Mouse (Mus musculus): ENCODE measurements around the gene Ankrd40. TPM values are rescaled to one million over a fixed set of nuclear protein-coding genes. Genes with fewer than 3 reads are reported as not detected.

Gene Ankrd40
- polyA plus RNA-seq, 1 experiment: 235 TPM

DNA sequence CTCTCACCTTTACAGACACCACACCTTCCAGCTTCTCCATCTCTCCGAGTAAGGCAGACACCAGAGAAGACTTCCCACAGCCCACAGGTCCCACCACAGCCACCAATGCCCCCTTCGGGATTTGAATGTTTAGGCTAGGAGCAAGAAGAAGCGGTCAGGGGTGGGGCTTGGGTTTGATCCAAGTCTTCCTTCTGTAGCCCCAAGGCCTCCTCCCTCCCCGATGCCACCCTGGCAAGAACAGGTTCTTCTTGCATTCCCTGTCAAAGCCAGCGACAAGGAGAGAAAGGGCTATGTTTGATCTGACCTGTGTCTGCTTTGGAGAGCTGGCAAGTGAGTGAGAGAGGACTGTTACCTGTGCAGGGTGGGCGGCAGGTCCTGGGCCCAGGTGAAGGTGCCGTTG is 35.9 kb downstream of the Ankrd40 start:
- TF ChIP-seq POLR2A (IDR thresholded peaks at IDR 0.05; ENCODE audit: borderline replicate concordance, extremely low read depth, low read depth, low read length) (no peak), CTCF (IDR thresholded peaks at IDR 0.05; ENCODE audit: insufficient read depth, low read length) (no peak)
- WGBS: 51% methylated on average over 7 of the region's 7 CpGs
- peaks cover 10% of the 10 kb centered on the region for H3K4me1 ChIP-seq (ENCODE audit: control insufficient read depth, insufficient read depth, low read length)
- DNase-seq: peak; percentile 28
- H3K4me3 ChIP-seq (replicated peaks; ENCODE audit: extremely low read depth, low read depth, low read length): no peak overlapping the region

DNA sequence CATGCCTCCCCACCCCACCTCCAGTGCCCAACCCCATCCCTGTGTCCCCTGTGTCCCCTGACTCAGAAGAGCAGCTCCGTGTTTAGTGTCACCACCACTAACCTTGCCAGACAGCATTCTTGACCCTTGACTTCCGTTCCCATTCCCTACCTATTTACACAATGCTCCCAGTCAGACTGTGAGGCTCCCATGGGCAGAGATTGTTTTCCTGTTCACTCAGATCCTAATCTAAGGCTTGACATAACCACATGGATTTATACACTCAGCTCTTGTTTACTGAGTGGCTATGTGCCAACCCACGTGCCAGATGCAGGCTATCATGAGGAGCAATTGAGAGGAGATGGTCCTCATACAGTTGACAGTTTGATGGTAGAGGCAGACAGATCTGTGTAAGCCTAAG is 37.5 kb downstream of the Ankrd40 start:
- TF ChIP-seq CTCF (IDR thresholded peaks at IDR 0.05; ENCODE audit: insufficient read depth, low read length): no peak
- TF ChIP-seq POLR2A (IDR thresholded peaks at IDR 0.05; ENCODE audit: borderline replicate concordance, extremely low read depth, low read depth, low read length): no peak
- no peak for DNase-seq
- Histone ChIP-seq H3K4me1 (ENCODE audit: control insufficient read depth, insufficient read depth, low read length) (peaks cover 10% of the 10 kb centered on the region), H3K4me3 (replicated peaks; ENCODE audit: extremely low read depth, low read depth, low read length) (no peak overlapping the region)
- 27% methylated on average over 3 of the region's 3 CpGs for WGBS

DNA sequence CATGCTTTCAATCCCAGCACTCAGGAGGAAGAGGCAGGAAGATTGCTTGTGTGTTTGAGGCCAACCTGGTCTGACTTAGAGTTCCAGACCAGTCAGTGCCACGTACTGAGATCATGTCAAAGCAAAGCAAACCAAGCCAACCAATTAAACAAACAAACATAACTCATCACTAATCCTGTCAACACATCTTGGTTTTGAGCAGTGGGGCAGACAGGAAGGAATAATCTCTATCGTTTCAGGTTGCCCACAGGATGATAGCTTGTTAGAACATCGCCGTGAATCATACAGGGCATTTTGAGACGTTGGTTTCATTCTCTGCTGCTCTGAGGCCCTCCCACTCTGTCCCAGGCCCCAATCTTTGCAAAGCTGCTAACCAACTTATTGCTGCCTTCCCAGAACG is 42.2 kb downstream of the Ankrd40 start:
- peaks cover 11% of the 10 kb centered on the region for H3K4me1 ChIP-seq (ENCODE audit: control insufficient read depth, insufficient read depth, low read length)

DNA sequence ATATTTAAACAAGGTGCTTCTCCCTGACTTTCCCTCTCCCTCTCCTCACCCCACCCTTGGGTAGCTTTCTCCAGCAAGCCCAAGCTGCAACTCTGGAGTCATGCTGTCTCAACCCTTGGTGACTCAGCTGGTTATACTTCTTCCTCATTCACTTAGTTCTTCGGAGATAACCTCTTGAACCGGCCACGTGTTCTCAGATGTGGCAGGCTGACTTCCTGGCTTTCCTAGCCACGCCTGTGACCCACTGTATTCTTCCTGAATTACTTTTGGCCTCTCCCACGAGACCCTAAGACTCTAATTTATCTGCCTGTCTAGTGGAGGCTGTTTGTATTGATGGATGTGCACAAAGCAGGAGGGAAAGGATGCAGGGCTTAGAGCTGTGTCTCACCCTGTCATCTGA is 43.0 kb downstream of the Ankrd40 start:
- no peak for DNase-seq
- Histone ChIP-seq H3K4me1 (ENCODE audit: control insufficient read depth, insufficient read depth, low read length) (peaks cover 5% of the 10 kb centered on the region; the same call in 1 of the 2 replicates), H3K4me3 (replicated peaks; ENCODE audit: extremely low read depth, low read depth, low read length) (no peak overlapping the region)
- TF ChIP-seq CTCF (IDR thresholded peaks at IDR 0.05; ENCODE audit: insufficient read depth, low read length) (no peak), POLR2A (IDR thresholded peaks at IDR 0.05; ENCODE audit: borderline replicate concordance, extremely low read depth, low read depth, low read length) (no peak)
- 12% methylated on average over 5 of the region's 5 CpGs for WGBS

More for the DNA sequence above, 42.2 kb downstream of the Ankrd40 start:
- WGBS: 71% methylated on average over 6 of the region's 6 CpGs
- no peak for TF ChIP-seq POLR2A (IDR thresholded peaks at IDR 0.05; ENCODE audit: borderline replicate concordance, extremely low read depth, low read depth, low read length)
- TF ChIP-seq CTCF (IDR thresholded peaks at IDR 0.05; ENCODE audit: insufficient read depth, low read length): no peak
- DNase-seq: no peak
- no peak overlapping the region for H3K4me3 ChIP-seq (replicated peaks; ENCODE audit: extremely low read depth, low read depth, low read length)

DNA sequence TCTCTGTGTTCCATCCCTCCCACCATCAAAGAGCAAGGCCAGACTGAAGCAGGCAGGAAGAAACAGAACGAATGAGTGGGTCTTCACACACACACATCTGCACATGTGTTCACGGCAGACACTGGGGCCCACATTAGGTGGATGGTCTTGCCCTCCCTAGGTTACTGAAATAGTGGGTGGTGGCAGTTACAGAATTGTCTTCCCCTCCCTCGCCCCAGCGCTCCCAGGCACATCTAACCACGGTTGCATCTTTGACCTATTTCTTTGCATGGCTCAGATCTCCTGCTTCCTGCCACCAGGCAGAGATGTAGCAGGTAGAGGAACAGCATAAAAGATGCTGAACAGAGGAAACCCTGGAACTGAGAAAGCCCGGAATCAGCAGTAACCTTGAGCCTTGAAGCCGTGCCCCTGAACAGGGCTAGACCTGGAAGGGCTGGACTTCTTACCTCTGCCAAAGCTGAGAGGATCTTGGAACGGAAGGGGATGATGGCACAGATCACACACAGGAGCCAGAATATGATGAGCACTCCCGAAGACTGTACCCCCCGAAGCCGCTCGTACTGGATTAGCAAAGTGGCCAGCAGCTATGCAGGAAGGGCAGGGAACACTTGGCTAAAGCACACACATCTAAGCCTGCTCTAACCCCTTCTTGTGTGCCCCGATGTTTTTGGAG is 46.6 kb downstream of the Ankrd40 start:
- H3K4me1 ChIP-seq (ENCODE audit: control insufficient read depth, insufficient read depth, low read length): peaks cover 5% of the 10 kb centered on the region; the same call in 1 of the 2 replicates
- DNase-seq: no peak
- no peak overlapping the region for H3K4me3 ChIP-seq (replicated peaks; ENCODE audit: extremely low read depth, low read depth, low read length)
- WGBS: 83% methylated on average over 13 of the region's 13 CpGs
- TF ChIP-seq CTCF (IDR thresholded peaks at IDR 0.05; ENCODE audit: insufficient read depth, low read length) (no peak), POLR2A (IDR thresholded peaks at IDR 0.05; ENCODE audit: borderline replicate concordance, extremely low read depth, low read depth, low read length) (no peak)

DNA sequence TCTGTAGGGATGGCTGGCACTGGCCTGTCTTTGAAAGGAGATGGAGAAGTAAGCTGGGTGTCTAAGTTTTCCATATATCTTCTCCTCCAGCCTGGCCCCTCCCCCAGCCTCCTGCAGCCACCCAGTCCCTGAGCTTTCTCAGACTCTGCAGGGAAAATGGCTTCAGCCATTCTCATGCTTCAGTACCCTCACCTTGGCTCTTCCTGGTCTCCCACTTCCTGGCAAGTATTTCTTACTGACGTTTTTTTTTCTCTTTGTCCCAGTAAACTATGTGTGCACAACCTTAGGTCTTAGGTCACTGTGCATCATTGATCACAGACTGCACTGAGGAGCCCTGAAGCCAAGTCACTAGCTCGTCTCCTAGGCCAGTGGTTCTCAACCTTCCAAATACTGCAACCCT is 51.3 kb downstream of the Ankrd40 start:
- no peak for DNase-seq
- TF ChIP-seq CTCF (IDR thresholded peaks at IDR 0.05; ENCODE audit: insufficient read depth, low read length) (no peak), POLR2A (IDR thresholded peaks at IDR 0.05; ENCODE audit: borderline replicate concordance, extremely low read depth, low read depth, low read length) (no peak)
- Histone ChIP-seq H3K4me1 (ENCODE audit: control insufficient read depth, insufficient read depth, low read length) (no peaks in the 10 kb centered on the region), H3K4me3 (replicated peaks; ENCODE audit: extremely low read depth, low read depth, low read length) (no peak overlapping the region)
- 54% methylated on average over 2 of the region's 2 CpGs for WGBS

DNA sequence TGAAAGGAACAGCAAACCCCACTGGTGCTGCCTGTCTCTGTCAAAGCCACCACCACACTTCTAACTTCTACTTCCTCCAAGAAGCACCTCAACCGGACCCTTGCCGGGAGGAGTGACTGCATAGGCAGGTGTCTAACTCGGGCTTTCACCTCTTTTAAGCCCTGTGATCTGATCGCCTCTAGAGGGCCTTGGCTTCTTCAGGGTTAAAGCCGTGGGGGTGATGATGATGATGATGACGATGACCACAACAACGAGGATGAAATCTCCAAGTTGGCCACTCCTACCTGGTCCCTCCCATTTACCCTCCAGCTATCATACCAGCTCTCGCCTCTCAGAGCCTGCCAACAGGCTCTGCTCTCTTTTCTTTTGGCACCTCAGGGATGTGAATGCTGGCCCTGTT is 51.9 kb downstream of the Ankrd40 start:
- 60% methylated on average over 8 of the region's 8 CpGs for WGBS
- no peak overlapping the region for H3K4me3 ChIP-seq (replicated peaks; ENCODE audit: extremely low read depth, low read depth, low read length)
- TF ChIP-seq CTCF (IDR thresholded peaks at IDR 0.05; ENCODE audit: insufficient read depth, low read length): no peak
- no peak for TF ChIP-seq POLR2A (IDR thresholded peaks at IDR 0.05; ENCODE audit: borderline replicate concordance, extremely low read depth, low read depth, low read length)
- H3K4me1 ChIP-seq (ENCODE audit: control insufficient read depth, insufficient read depth, low read length): no peaks in the 10 kb centered on the region
- no peak for DNase-seq

DNA sequence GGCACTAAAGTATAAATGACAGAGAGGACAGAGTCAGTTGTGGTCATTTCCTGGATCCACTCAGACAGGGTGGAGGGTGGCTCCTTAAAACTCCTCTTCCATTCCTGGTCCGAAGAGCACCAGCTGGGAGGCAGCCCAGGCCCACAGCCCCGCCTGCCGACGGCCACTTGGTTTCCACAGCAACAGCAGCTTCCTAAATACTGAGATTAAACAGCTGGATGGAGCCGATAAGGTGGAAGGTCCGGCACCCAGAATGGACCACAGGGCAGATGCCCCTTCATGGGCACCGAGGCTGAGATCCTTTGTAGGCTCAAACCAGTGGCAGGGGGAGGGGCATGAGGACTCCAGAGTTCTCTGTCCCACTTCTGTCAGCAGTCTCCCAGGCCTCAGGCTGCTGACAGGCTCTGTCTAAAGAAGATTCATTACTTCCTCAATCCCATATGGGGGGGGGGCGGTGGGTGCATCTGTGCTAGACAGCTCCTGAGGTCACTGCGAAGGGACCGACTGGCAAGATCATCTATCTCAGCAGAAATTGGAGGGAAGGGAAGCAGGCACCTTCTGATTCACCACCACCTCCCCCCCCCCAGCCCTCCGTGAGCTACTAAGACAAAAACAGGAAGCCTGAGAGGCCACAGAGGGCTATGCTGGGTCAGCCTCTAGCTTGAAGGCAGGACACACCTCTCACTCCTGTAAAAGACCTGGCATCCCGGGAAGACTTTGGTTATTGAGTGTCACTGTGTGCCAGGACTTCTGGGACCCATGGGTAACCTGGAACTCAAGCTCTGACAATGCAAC is 58.4 kb downstream of the Ankrd40 start:
- Histone ChIP-seq H3K4me1 (ENCODE audit: control insufficient read depth, insufficient read depth, low read length) (peaks cover 19% of the 10 kb centered on the region), H3K4me3 (replicated peaks; ENCODE audit: extremely low read depth, low read depth, low read length) (no peak overlapping the region)
- DNase-seq: peak; percentile 59
- TF ChIP-seq CTCF (IDR thresholded peaks at IDR 0.05; ENCODE audit: insufficient read depth, low read length): no peak
- TF ChIP-seq POLR2A (IDR thresholded peaks at IDR 0.05; ENCODE audit: borderline replicate concordance, extremely low read depth, low read depth, low read length): no peak
- 8% methylated on average over 12 of the region's 12 CpGs for WGBS

DNA sequence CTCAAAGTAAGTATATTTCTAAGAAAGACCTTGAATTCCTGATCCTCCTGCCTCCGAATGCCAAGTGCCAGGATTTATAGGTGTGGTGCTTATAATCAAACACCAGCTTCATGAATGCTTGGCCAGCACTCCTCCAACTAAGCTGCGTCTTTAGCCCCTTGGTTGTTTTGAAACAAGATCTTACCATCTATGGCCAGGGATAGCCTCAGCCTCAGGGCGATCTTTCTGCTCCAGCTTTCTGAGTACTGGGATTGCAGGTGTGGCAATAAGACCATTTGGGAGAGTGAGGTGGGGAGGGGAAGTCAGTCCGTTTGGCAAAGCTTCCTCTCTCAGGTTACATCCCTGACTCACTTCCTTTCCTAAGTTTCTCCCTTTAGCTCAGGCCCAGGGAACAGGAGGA is 60.0 kb downstream of the Ankrd40 start:
- Histone ChIP-seq H3K4me1 (ENCODE audit: control insufficient read depth, insufficient read depth, low read length) (peaks cover 19% of the 10 kb centered on the region), H3K4me3 (replicated peaks; ENCODE audit: extremely low read depth, low read depth, low read length) (no peak overlapping the region)
- 59% methylated on average over 4 of the region's 4 CpGs for WGBS
- TF ChIP-seq CTCF (IDR thresholded peaks at IDR 0.05; ENCODE audit: insufficient read depth, low read length) (no peak), POLR2A (IDR thresholded peaks at IDR 0.05; ENCODE audit: borderline replicate concordance, extremely low read depth, low read depth, low read length) (no peak)
- DNase-seq: no peak

DNA sequence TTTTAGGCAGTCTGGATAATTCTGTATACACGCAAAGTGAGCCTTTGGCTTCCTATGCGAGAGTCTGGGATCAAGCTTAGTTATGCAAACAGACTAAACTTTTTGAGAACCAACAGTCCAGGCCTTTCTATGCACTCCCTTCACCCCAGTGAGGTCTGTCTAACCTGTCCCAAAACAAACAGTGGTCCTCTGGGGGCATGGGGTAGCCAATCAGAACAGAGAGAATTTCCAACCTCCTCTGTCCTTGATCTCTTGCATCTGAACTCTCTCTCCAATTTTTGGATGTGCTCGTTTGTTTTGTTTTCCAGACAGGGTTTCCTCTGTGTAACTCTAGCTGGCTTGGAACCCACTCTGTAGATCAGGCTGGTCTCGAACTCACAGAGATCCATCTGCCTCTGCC is 61.2 kb downstream of the Ankrd40 start:
- Histone ChIP-seq H3K4me1 (ENCODE audit: control insufficient read depth, insufficient read depth, low read length) (peaks cover 19% of the 10 kb centered on the region), H3K4me3 (replicated peaks; ENCODE audit: extremely low read depth, low read depth, low read length) (no peak overlapping the region)
- DNase-seq: no peak
- WGBS: 73% methylated on average over 4 of the region's 4 CpGs
- TF ChIP-seq CTCF (IDR thresholded peaks at IDR 0.05; ENCODE audit: insufficient read depth, low read length) (no peak), POLR2A (IDR thresholded peaks at IDR 0.05; ENCODE audit: borderline replicate concordance, extremely low read depth, low read depth, low read length) (no peak)
